Mouse (Mus musculus): ENCODE results near the gene Mybphl. TPM values are rescaled to one million over a fixed set of nuclear protein-coding genes. Genes with fewer than 3 reads are reported as not detected.

Mybphl gene
- total and polyA plus RNA-seq, 2 experiments from 2014 or later = 49.3 to 90.0 TPM

- H3K36me3 ChIP-seq (replicated peaks; ENCODE audit: control insufficient read depth, insufficient read depth, low read length) = no peaks in the 10 kb centered on the region; the same call in 1 of the 2 replicates
- no peak overlapping the region for H3K27ac ChIP-seq (ENCODE audit: low read depth)
- DNase-seq (ENCODE audit: low spot score) (no peak), ATAC-seq (ENCODE audit: insufficient read depth, low read depth) (no peak)
- no peak overlapping the region for H3K9ac ChIP-seq (replicated peaks; ENCODE audit: low read depth, low read length)
- H3K27me3 ChIP-seq (ENCODE audit: control insufficient read depth, insufficient read depth, low read length) = no peaks in the 10 kb centered on the region
- H3K9me3 ChIP-seq (replicated peaks; ENCODE audit: control insufficient read depth, low read length) = no peaks in the 10 kb centered on the region
- H3K4me1 ChIP-seq (ENCODE audit: control insufficient read depth, insufficient read depth) = no peaks in the 10 kb centered on the region
- no peak overlapping the region for H3K4me3 ChIP-seq (ENCODE audit: low read depth, low read length)
- WGBS = 29% methylated on average over 10 of the region's 10 CpGs
- 0 out of 2 replicates have a peak overlapping the region, but pooled peaks have one; percentile 6 for H3K4me2 ChIP-seq (ENCODE audit: low read depth, low read length)
- TF ChIP-seq EP300 (IDR thresholded peaks at IDR 0.05; ENCODE audit: low read depth) = no peak
- TF ChIP-seq CTCF (IDR thresholded peaks at IDR 0.05; ENCODE audit: low read depth) = no peak
Observed at GRCm38 (mm10) chr3:108392299-108392698, 27.6 kb downstream of the Mybphl start.

GRCm38 (mm10) chr3:108392793-108393192 lies 28.1 kb downstream of the Mybphl start:
- Histone ChIP-seq H3K27me3 (ENCODE audit: control insufficient read depth, insufficient read depth, low read length) (no peaks in the 10 kb centered on the region), H3K27ac (ENCODE audit: low read depth) (no peak overlapping the region), H3K36me3 (replicated peaks; ENCODE audit: control insufficient read depth, insufficient read depth, low read length) (no peaks in the 10 kb centered on the region), H3K4me2 (ENCODE audit: low read depth, low read length) (no peak overlapping the region), H3K4me3 (ENCODE audit: low read depth, low read length) (no peak overlapping the region), H3K4me1 (ENCODE audit: control insufficient read depth, insufficient read depth) (no peaks in the 10 kb centered on the region), H3K9ac (replicated peaks; ENCODE audit: low read depth, low read length) (no peak overlapping the region), H3K9me3 (replicated peaks; ENCODE audit: control insufficient read depth, low read length) (no peaks in the 10 kb centered on the region)
- TF ChIP-seq EP300 (IDR thresholded peaks at IDR 0.05; ENCODE audit: low read depth) (no peak), CTCF (IDR thresholded peaks at IDR 0.05; ENCODE audit: low read depth) (no peak)
- DNase-seq (ENCODE audit: low spot score) (no peak), ATAC-seq (ENCODE audit: insufficient read depth, low read depth) (no peak)
- 53% methylated on average over 15 of the region's 15 CpGs for WGBS

GRCm38 (mm10) chr3:108398281-108398680 lies 33.6 kb downstream of the Mybphl start:
- TF ChIP-seq CTCF (IDR thresholded peaks at IDR 0.05; ENCODE audit: low read depth) (no peak), EP300 (IDR thresholded peaks at IDR 0.05; ENCODE audit: low read depth) (no peak)
- Histone ChIP-seq H3K9me3 (replicated peaks; ENCODE audit: control insufficient read depth, low read length) (no peaks in the 10 kb centered on the region), H3K27me3 (ENCODE audit: control insufficient read depth, insufficient read depth, low read length) (no peaks in the 10 kb centered on the region), H3K9ac (replicated peaks; ENCODE audit: low read depth, low read length) (no peak overlapping the region), H3K27ac (ENCODE audit: low read depth) (no peak overlapping the region), H3K4me3 (ENCODE audit: low read depth, low read length) (no peak overlapping the region), H3K36me3 (replicated peaks; ENCODE audit: control insufficient read depth, insufficient read depth, low read length) (no peaks in the 10 kb centered on the region), H3K4me1 (ENCODE audit: control insufficient read depth, insufficient read depth) (no peaks in the 10 kb centered on the region), H3K4me2 (ENCODE audit: low read depth, low read length) (no peak overlapping the region)
- DNase-seq (ENCODE audit: low spot score) = no peak
- no peak for ATAC-seq (ENCODE audit: insufficient read depth, low read depth)
- WGBS = 81% methylated on average over 9 of the region's 9 CpGs

GRCm38 (mm10) chr3:108400442-108400841 lies 35.7 kb downstream of the Mybphl start:
- Histone ChIP-seq H3K36me3 (replicated peaks; ENCODE audit: control insufficient read depth, insufficient read depth, low read length) (no peaks in the 10 kb centered on the region), H3K27me3 (ENCODE audit: control insufficient read depth, insufficient read depth, low read length) (no peaks in the 10 kb centered on the region), H3K4me1 (ENCODE audit: control insufficient read depth, insufficient read depth) (no peaks in the 10 kb centered on the region), H3K4me2 (ENCODE audit: low read depth, low read length) (no peak overlapping the region), H3K9ac (replicated peaks; ENCODE audit: low read depth, low read length) (no peak overlapping the region), H3K9me3 (replicated peaks; ENCODE audit: control insufficient read depth, low read length) (no peaks in the 10 kb centered on the region), H3K27ac (ENCODE audit: low read depth) (no peak overlapping the region), H3K4me3 (ENCODE audit: low read depth, low read length) (no peak overlapping the region)
- DNase-seq (ENCODE audit: low spot score) (no peak), ATAC-seq (ENCODE audit: insufficient read depth, low read depth) (no peak)
- TF ChIP-seq CTCF (IDR thresholded peaks at IDR 0.05; ENCODE audit: low read depth) (no peak), EP300 (IDR thresholded peaks at IDR 0.05; ENCODE audit: low read depth) (no peak)
- WGBS = 69% methylated on average over 5 of the region's 5 CpGs

GRCm38 (mm10) chr3:108401692-108402527 lies 37.2 kb downstream of the Mybphl start:
- no peak overlapping the region for H3K9ac ChIP-seq (replicated peaks; ENCODE audit: low read depth, low read length)
- no peaks in the 10 kb centered on the region for H3K36me3 ChIP-seq (replicated peaks; ENCODE audit: control insufficient read depth, insufficient read depth, low read length)
- ATAC-seq (ENCODE audit: insufficient read depth, low read depth) (peak; percentile 96), DNase-seq (ENCODE audit: low spot score) (peak; percentile 94)
- no peak overlapping the region for H3K27ac ChIP-seq (ENCODE audit: low read depth)
- no peak overlapping the region for H3K4me2 ChIP-seq (ENCODE audit: low read depth, low read length)
- WGBS = 35% methylated on average over 22 of the region's 22 CpGs
- TF ChIP-seq CTCF (IDR thresholded peaks at IDR 0.05; ENCODE audit: low read depth) = peak; percentile 96
- TF ChIP-seq EP300 (IDR thresholded peaks at IDR 0.05; ENCODE audit: low read depth) = no peak
- no peaks in the 10 kb centered on the region for H3K4me1 ChIP-seq (ENCODE audit: control insufficient read depth, insufficient read depth)
- no peak overlapping the region for H3K4me3 ChIP-seq (ENCODE audit: low read depth, low read length)
- H3K27me3 ChIP-seq (ENCODE audit: control insufficient read depth, insufficient read depth, low read length) = no peaks in the 10 kb centered on the region
- no peaks in the 10 kb centered on the region for H3K9me3 ChIP-seq (replicated peaks; ENCODE audit: control insufficient read depth, low read length)
